Mouse (Mus musculus): ENCODE results near the gene Tsnaxip1. TPM values are rescaled to one million over a fixed set of nuclear protein-coding genes. Genes with fewer than 3 reads are reported as not detected.
"Not testable (repeated sequence)": the region's sequence is repeated elsewhere in the genome, so short reads cannot be mapped to it uniquely, and the experiment has no call there.

Tsnaxip1 gene
- total RNA-seq, 2 experiments from 2014 or later, result not detected

GRCm38 (mm10) chr8:105804797-105805196 lies 22.7 kb upstream of the Tsnaxip1 start:
- intact Hi-C loops (cut with DNase I), result no loop called here
- no peak for DNase-seq
- H3K27ac ChIP-seq, result 0 out of 2 replicates have a peak overlapping the region, but pooled peaks have one; percentile 12
- no peak for TF ChIP-seq CTCF (IDR thresholded peaks at IDR 0.05)
- H3K4me3 ChIP-seq, result no peak overlapping the region

GRCm38 (mm10) chr8:105805346-105805745 lies 22.2 kb upstream of the Tsnaxip1 start:
- intact Hi-C loops (cut with DNase I), result no loop called here
- Histone ChIP-seq H3K27ac (0 out of 2 replicates have a peak overlapping the region, but pooled peaks have one; percentile 12), H3K4me3 (no peak overlapping the region)
- DNase-seq, result no peak
- TF ChIP-seq CTCF (IDR thresholded peaks at IDR 0.05), result no peak

- no peak for TF ChIP-seq CTCF (IDR thresholded peaks at IDR 0.05)
- no peak for DNase-seq
- intact Hi-C loops (cut with DNase I), result no loop called here
- Histone ChIP-seq H3K4me3 (no peak overlapping the region), H3K27ac (no peak overlapping the region; the same call in 1 of the 2 replicates)
These were observed 21.6 kb upstream of the Tsnaxip1 start for GRCm38 (mm10) chr8:105805964-105806363.

GRCm38 (mm10) chr8:105807766-105808165 lies 19.8 kb upstream of the Tsnaxip1 start:
- Histone ChIP-seq H3K27ac (peak overlapping the region; percentile 81), H3K4me3 (no peak overlapping the region; the same call in 1 of the 2 replicates)
- DNase-seq, result peak; percentile 34
- TF ChIP-seq CTCF (IDR thresholded peaks at IDR 0.05), result no peak
- intact Hi-C loops (cut with DNase I), result no loop called here

- peak; percentile 83 for DNase-seq
- peak overlapping the region; percentile 81 for H3K27ac ChIP-seq
- no peak for TF ChIP-seq CTCF (IDR thresholded peaks at IDR 0.05)
- H3K4me3 ChIP-seq, result no peak overlapping the region
- intact Hi-C loops (cut with DNase I), result no loop called here
These were observed 19.1 kb upstream of the Tsnaxip1 start for GRCm38 (mm10) chr8:105808480-105808879.

- Histone ChIP-seq H3K4me3 (no peak overlapping the region), H3K27ac (peak overlapping the region; percentile 73)
- TF ChIP-seq CTCF (IDR thresholded peaks at IDR 0.05), result no peak
- no peak for DNase-seq
- intact Hi-C loops (cut with DNase I), result no loop called here
These were observed 17.2 kb upstream of the Tsnaxip1 start for GRCm38 (mm10) chr8:105810245-105810786.

GRCm38 (mm10) chr8:105811061-105811460 lies 16.5 kb upstream of the Tsnaxip1 start:
- Histone ChIP-seq H3K4me3 (peak overlapping the region; percentile 18; the same call in 1 of the 2 replicates), H3K27ac (peak overlapping the region; percentile 73)
- no peak for DNase-seq
- TF ChIP-seq CTCF (IDR thresholded peaks at IDR 0.05), result no peak
- intact Hi-C loops (cut with DNase I), result no loop called here

- no peak for DNase-seq
- Histone ChIP-seq H3K27ac (peak overlapping the region; percentile 73), H3K4me3 (no peak overlapping the region)
- no peak for TF ChIP-seq CTCF (IDR thresholded peaks at IDR 0.05)
- intact Hi-C loops (cut with DNase I), result no loop called here
These were observed 16.0 kb upstream of the Tsnaxip1 start for GRCm38 (mm10) chr8:105811543-105811942.

GRCm38 (mm10) chr8:105812511-105812910 lies 15.0 kb upstream of the Tsnaxip1 start:
- DNase-seq, result peak; percentile 53
- intact Hi-C loops (cut with DNase I), result no loop called here
- H3K27ac ChIP-seq, result peak overlapping the region; percentile 73
- no peak for TF ChIP-seq CTCF (IDR thresholded peaks at IDR 0.05)
- H3K4me3 ChIP-seq, result no peak overlapping the region

GRCm38 (mm10) chr8:105813241-105813640 lies 14.3 kb upstream of the Tsnaxip1 start:
- TF ChIP-seq CTCF (IDR thresholded peaks at IDR 0.05), result no peak
- Histone ChIP-seq H3K27ac (peak overlapping the region; percentile 73), H3K4me3 (no peak overlapping the region)
- intact Hi-C loops (cut with DNase I), result no loop called here
- DNase-seq, result no peak

GRCm38 (mm10) chr8:105819659-105820058 lies 7.9 kb upstream of the Tsnaxip1 start:
- Histone ChIP-seq H3K4me3 (no peak overlapping the region), H3K27ac (peak overlapping the region; percentile 91)
- intact Hi-C loops (cut with DNase I), result no loop called here
- no peak for DNase-seq
- no peak for TF ChIP-seq CTCF (IDR thresholded peaks at IDR 0.05)

- Histone ChIP-seq H3K4me3 (no peak overlapping the region; the same call in 1 of the 2 replicates), H3K27ac (peak overlapping the region; percentile 91)
- no peak; the same call in 1 of the 2 replicates for TF ChIP-seq CTCF (IDR thresholded peaks at IDR 0.05)
- intact Hi-C loops (cut with DNase I), result no loop called here
- peak; percentile 82 for DNase-seq
These were observed 6.6 kb upstream of the Tsnaxip1 start for GRCm38 (mm10) chr8:105820925-105821324.

GRCm38 (mm10) chr8:105825506-105825905 lies 2.0 kb upstream of the Tsnaxip1 start:
- DNase-seq, result no peak
- intact Hi-C loops (cut with DNase I), result no loop called here
- H3K4me3 ChIP-seq, result peak overlapping the region; percentile 85
- TF ChIP-seq CTCF (IDR thresholded peaks at IDR 0.05), result no peak
- H3K27ac ChIP-seq, result peak overlapping the region; percentile 96

GRCm38 (mm10) chr8:105826379-105826778 lies 1.2 kb upstream of the Tsnaxip1 start:
- peak overlapping the region; percentile 96 for H3K27ac ChIP-seq

GRCm38 (mm10) chr8:105833740-105834139 lies 6.2 kb downstream of the Tsnaxip1 start:
- H3K4me3 ChIP-seq; intact Hi-C loops (cut with DNase I); H3K27ac ChIP-seq; DNase-seq: not testable (repeated sequence)

More at GRCm38 (mm10) chr8:105826379-105826778, 1.2 kb upstream of the Tsnaxip1 start:
- H3K4me3 ChIP-seq, result peak overlapping the region; percentile 85
- TF ChIP-seq CTCF (IDR thresholded peaks at IDR 0.05), result no peak
- no peak for DNase-seq
- intact Hi-C loops (cut with DNase I), result no loop called here

Measured in gastrocnemius, adult 2 months (tissue).